Mouse (Mus musculus) natural killer cell, adult 2 months (primary cell): ENCODE results near the gene Lhx2.

Experiments used
- DNase-seq, 2 experiments: peaks; one replicate each; pipeline ENCODE4 v3.0.0; 2022; ENCODE audit warnings: low spot score in 2 of 2

The Lhx2 gene

GRCm38 (mm10) chr2:38359811-38360210 is 20.7 kb downstream of the Lhx2 start:
- DNase-seq = no peak

GRCm38 (mm10) chr2:38366222-38366621 is 27.1 kb downstream of the Lhx2 start:
- DNase-seq = no peak

- no peak for DNase-seq
Measured at GRCm38 (mm10) chr2:38367023-38367422, 27.9 kb downstream of the Lhx2 start.

- DNase-seq = no peak
Measured at GRCm38 (mm10) chr2:38367852-38368251, 28.8 kb downstream of the Lhx2 start.

- DNase-seq = peak; percentile 45 to 53
Measured at GRCm38 (mm10) chr2:38368746-38369330, 29.8 kb downstream of the Lhx2 start.

- peak; percentile 13 to 36 for DNase-seq
Measured at GRCm38 (mm10) chr2:38375606-38376304, 36.7 kb downstream of the Lhx2 start.

GRCm38 (mm10) chr2:38377254-38377653 is 38.2 kb downstream of the Lhx2 start:
- no peak for DNase-seq

- DNase-seq = peak in 1 of 2 experiments; percentile 9
Measured at GRCm38 (mm10) chr2:38378346-38378745, 39.3 kb downstream of the Lhx2 start.

GRCm38 (mm10) chr2:38378849-38379545 is 39.9 kb downstream of the Lhx2 start:
- no peak for DNase-seq

- no peak for DNase-seq
Measured at GRCm38 (mm10) chr2:38379546-38379870, 40.4 kb downstream of the Lhx2 start.

GRCm38 (mm10) chr2:38380136-38381083 is 41.3 kb downstream of the Lhx2 start:
- no peak for DNase-seq

- DNase-seq = no peak
Measured at GRCm38 (mm10) chr2:38387568-38388262, 48.6 kb downstream of the Lhx2 start.

- no peak for DNase-seq
Measured at GRCm38 (mm10) chr2:38394977-38395868, 56.1 kb downstream of the Lhx2 start.

- no peak for DNase-seq
Measured at GRCm38 (mm10) chr2:38395869-38396236, 56.8 kb downstream of the Lhx2 start.

GRCm38 (mm10) chr2:38397306-38397705 is 58.2 kb downstream of the Lhx2 start:
- no peak for DNase-seq

- no peak for DNase-seq
Measured at GRCm38 (mm10) chr2:38397882-38398281, 58.8 kb downstream of the Lhx2 start.

GRCm38 (mm10) chr2:38402611-38403010 is 63.5 kb downstream of the Lhx2 start:
- no peak for DNase-seq

GRCm38 (mm10) chr2:38403231-38403630 is 64.2 kb downstream of the Lhx2 start:
- no peak for DNase-seq

GRCm38 (mm10) chr2:38404007-38404596 is 65.0 kb downstream of the Lhx2 start:
- DNase-seq = no peak

- DNase-seq = no peak
Measured at GRCm38 (mm10) chr2:38405356-38405755, 66.3 kb downstream of the Lhx2 start.
